Mouse (Mus musculus) MEL (cell line): ENCODE data around the gene Atf2. TPM values are rescaled to one million over a fixed set of nuclear protein-coding genes. Genes with fewer than 3 reads are reported as not detected.

Experiments
- DNase-seq: peaks from one replicate; pipeline ENCODE4 v3.0.0; 2011; ENCODE audit warnings: low read depth, low spot score
- H3K27ac ChIP-seq: 2 replicates; pipeline ENCODE4 v1.5.1; 2012; ENCODE audit warnings: low read depth, mild to moderate bottlenecking, control low read depth, low read length, moderate library complexity; ENCODE audit not compliant: control insufficient read depth
- H3K27me3 ChIP-seq, 2 experiments: fragments of 150-350 bp in 1 of 2; sonication (generic) in 1 of 2; 2 replicates each; pipeline ENCODE4 v1.6.1; 2012; ENCODE audit warnings: low read length in 2 of 2, mild to moderate bottlenecking in 2 of 2, improper control_type of control experiment in 1 of 2, moderate library complexity in 1 of 2; ENCODE audit not compliant: insufficient read depth in 2 of 2, control insufficient read depth in 1 of 2
- H3K36me3 ChIP-seq, 2 experiments: 2 replicates each; pipeline ENCODE4 v1.6.1; 2012 to 2014; ENCODE audit warnings: low read length in 2 of 2, improper control_type of control experiment in 1 of 2, inconsistent platforms in 1 of 2, mild to moderate bottlenecking in 1 of 2; ENCODE audit not compliant: insufficient read depth in 2 of 2, control insufficient read depth in 1 of 2
- H3K4me1 ChIP-seq, 2 experiments: fragments of 150-350 bp in 1 of 2; sonication (generic) in 1 of 2; 2 replicates each; pipeline ENCODE4 v1.6.1; 2012; ENCODE audit warnings: low read length in 2 of 2, improper control_type of control experiment in 1 of 2, mild to moderate bottlenecking in 1 of 2; ENCODE audit not compliant: insufficient read depth in 2 of 2, control insufficient read depth in 1 of 2
- H3K4me3 ChIP-seq, 2 experiments: fragments of 150-350 bp in 1 of 2; sonication (generic) in 1 of 2; 2 replicates each; pipeline ENCODE4 v1.5.1; 2012; ENCODE audit warnings: low read depth in 2 of 2, low read length in 2 of 2, mild to moderate bottlenecking in 2 of 2, moderate library complexity in 2 of 2, control low read depth in 1 of 2, improper control_type of control experiment in 1 of 2; ENCODE audit not compliant: control insufficient read depth in 1 of 2, insufficient read depth in 1 of 2
- H3K79me2 ChIP-seq: 2 replicates; pipeline ENCODE4 v1.6.1; 2012; ENCODE audit warnings: mild to moderate bottlenecking, low read length, moderate library complexity; ENCODE audit not compliant: control insufficient read depth, poor library complexity, insufficient read depth
- H3K9ac ChIP-seq: 2 replicates; pipeline ENCODE4 v1.6.1; 2012; ENCODE audit warnings: low read depth, mild to moderate bottlenecking, control low read depth, low read length, moderate library complexity; ENCODE audit not compliant: control insufficient read depth, poor library complexity, severe bottlenecking
- H3K9me3 ChIP-seq: fragments of 150-350 bp; sonication (generic); replicated peaks from 2 replicates; pipeline ENCODE4 v1.6.1; 2012; ENCODE audit warnings: mild to moderate bottlenecking, low read length, improper control_type of control experiment, moderate library complexity; ENCODE audit not compliant: insufficient read depth
- BHLHE40 ChIP-seq: IDR thresholded peaks from 2 replicates; pipeline ENCODE4 v1.6.1; 2012; ENCODE audit warnings: low read depth, mild to moderate bottlenecking, inconsistent platforms, low read length, improper control_type of control experiment, borderline replicate concordance
- CTCF ChIP-seq, 3 experiments: IDR thresholded peaks in 2 of 3; conservative IDR thresholded peaks in 1 of 3; 2 replicates each; pipeline ENCODE4 v1.5.1; 2011 to 2012; ENCODE audit warnings: low read length in 3 of 3, low read depth in 2 of 3, mild to moderate bottlenecking in 2 of 3, improper control_type of control experiment in 1 of 3, inconsistent platforms in 1 of 3, mixed read lengths in 1 of 3, moderate library complexity in 1 of 3; ENCODE audit not compliant: control insufficient read depth in 1 of 3, insufficient read depth in 1 of 3, poor library complexity in 1 of 3, severe bottlenecking in 1 of 3
- EP300 ChIP-seq, 2 experiments: IDR thresholded peaks; 2 replicates each; pipeline ENCODE4 v1.6.1; 2011; ENCODE audit warnings: improper control_type of control experiment in 2 of 2, low read length in 2 of 2, low read depth in 1 of 2, mild to moderate bottlenecking in 1 of 2
- GABPA ChIP-seq: IDR thresholded peaks from 2 replicates; pipeline ENCODE4 v1.6.1; 2012; ENCODE audit warnings: low read depth, mild to moderate bottlenecking, inconsistent platforms, low read length, improper control_type of control experiment, moderate library complexity
- HCFC1 ChIP-seq: IDR thresholded peaks from 2 replicates; pipeline ENCODE4 v1.6.1; 2012; ENCODE audit warnings: low read depth, mild to moderate bottlenecking, inconsistent platforms, low read length, improper control_type of control experiment, moderate library complexity
- JUND ChIP-seq: IDR thresholded peaks from 2 replicates; pipeline ENCODE4 v1.6.1; 2011; ENCODE audit warnings: low read depth, mild to moderate bottlenecking, improper control_type of control experiment, low read length
- MAFK ChIP-seq: IDR thresholded peaks from 2 replicates; pipeline ENCODE4 v1.6.1; 2011; ENCODE audit warnings: low read depth, mild to moderate bottlenecking, low read length, improper control_type of control experiment, borderline replicate concordance
- MAX ChIP-seq: IDR thresholded peaks from 2 replicates; pipeline ENCODE4 v1.6.1; 2011; ENCODE audit warnings: low read length, improper control_type of control experiment
- MEF2A ChIP-seq: IDR thresholded peaks from 2 replicates; pipeline ENCODE4 v1.6.1; 2014; ENCODE audit warnings: low read depth, mild to moderate bottlenecking, inconsistent platforms, low read length, improper control_type of control experiment; ENCODE audit not compliant: poor library complexity, insufficient replicate concordance, severe bottlenecking; ENCODE audit errors: extremely low read depth
- MXI1 ChIP-seq: IDR thresholded peaks from 2 replicates; pipeline ENCODE4 v1.6.1; 2011; ENCODE audit warnings: mild to moderate bottlenecking, low read depth, low read length, improper control_type of control experiment
- NELFE ChIP-seq: IDR thresholded peaks from 2 replicates; pipeline ENCODE4 v1.6.1; 2011; ENCODE audit warnings: low read depth, low read length, improper control_type of control experiment
- POLR2A ChIP-seq, 2 experiments: IDR thresholded peaks; 2 replicates each; pipeline ENCODE4 v1.6.1; 2011 to 2012; ENCODE audit warnings: low read length in 2 of 2, mild to moderate bottlenecking in 2 of 2, control low read depth in 1 of 2, improper control_type of control experiment in 1 of 2, low read depth in 1 of 2, moderate library complexity in 1 of 2; ENCODE audit not compliant: control insufficient read depth in 1 of 2, insufficient read depth in 1 of 2, poor library complexity in 1 of 2
- POLR2AphosphoS5 ChIP-seq: IDR thresholded peaks from 2 replicates; pipeline ENCODE4 v1.6.1; 2012; ENCODE audit warnings: low read depth, borderline replicate concordance, mild to moderate bottlenecking, inconsistent platforms, low read length, moderate library complexity, mixed read lengths
- RAD21 ChIP-seq: IDR thresholded peaks from 2 replicates; pipeline ENCODE4 v1.6.1; 2011; ENCODE audit warnings: mild to moderate bottlenecking, low read depth, low read length, improper control_type of control experiment
- RCOR1 ChIP-seq: IDR thresholded peaks from 2 replicates; pipeline ENCODE4 v1.6.1; 2012; ENCODE audit warnings: low read depth, mild to moderate bottlenecking, inconsistent platforms, low read length, improper control_type of control experiment
- TCF12 ChIP-seq: IDR thresholded peaks from 2 replicates; pipeline ENCODE4 v1.6.1; 2014; ENCODE audit warnings: low read depth, mild to moderate bottlenecking, inconsistent platforms, low read length, improper control_type of control experiment, moderate library complexity
- UBTF ChIP-seq: IDR thresholded peaks from 2 replicates; pipeline ENCODE4 v1.6.1; 2012; ENCODE audit warnings: low read depth, mild to moderate bottlenecking, inconsistent platforms, low read length, improper control_type of control experiment, moderate library complexity, borderline replicate concordance; ENCODE audit not compliant: insufficient read depth
- USF1 ChIP-seq: IDR thresholded peaks from 2 replicates; pipeline ENCODE4 v1.6.1; 2014; ENCODE audit warnings: low read depth, mild to moderate bottlenecking, inconsistent platforms, low read length, improper control_type of control experiment, moderate library complexity
- ZKSCAN1 ChIP-seq: IDR thresholded peaks from 2 replicates; pipeline ENCODE4 v1.6.1; 2012; ENCODE audit warnings: low read depth, mild to moderate bottlenecking, inconsistent platforms, low read length, improper control_type of control experiment, moderate library complexity
- ZMIZ1 ChIP-seq: IDR thresholded peaks from 2 replicates; pipeline ENCODE4 v1.6.1; 2012; ENCODE audit warnings: low read depth, mild to moderate bottlenecking, inconsistent platforms, low read length, improper control_type of control experiment, moderate library complexity
- ZNF384 ChIP-seq: IDR thresholded peaks from 2 replicates; pipeline ENCODE4 v1.6.1; 2012; ENCODE audit warnings: low read depth, mild to moderate bottlenecking, inconsistent platforms, low read length, improper control_type of control experiment
- polyA plus RNA-seq, 2 experiments: library from polyadenylated mRNA; stranded (reverse) in 1 of 2; unstranded in 1 of 2; fragments of >175 nt in 1 of 2; fragments of >200 nt in 1 of 2; gene quantifications; 2 replicates each; pipeline versions ENCODE4 v1.2.1 to v1.2.4; 2012; ENCODE audit warnings: low replicate concordance in 2 of 2, low read depth in 1 of 2; ENCODE audit not compliant: insufficient read length in 2 of 2, insufficient read depth in 1 of 2, missing spikeins in 1 of 2
- total RNA-seq: library from RNA; depleted of rRNA; stranded (reverse); fragments of 300-350 nt; gene quantifications from 2 replicates; pipeline ENCODE4 v1.2.3, GENCODE M21; 2012

Gene Atf2
- total and polyA plus RNA-seq, 3 experiments, result 16.8 to 82.3 (median 36.7) TPM

DNA sequence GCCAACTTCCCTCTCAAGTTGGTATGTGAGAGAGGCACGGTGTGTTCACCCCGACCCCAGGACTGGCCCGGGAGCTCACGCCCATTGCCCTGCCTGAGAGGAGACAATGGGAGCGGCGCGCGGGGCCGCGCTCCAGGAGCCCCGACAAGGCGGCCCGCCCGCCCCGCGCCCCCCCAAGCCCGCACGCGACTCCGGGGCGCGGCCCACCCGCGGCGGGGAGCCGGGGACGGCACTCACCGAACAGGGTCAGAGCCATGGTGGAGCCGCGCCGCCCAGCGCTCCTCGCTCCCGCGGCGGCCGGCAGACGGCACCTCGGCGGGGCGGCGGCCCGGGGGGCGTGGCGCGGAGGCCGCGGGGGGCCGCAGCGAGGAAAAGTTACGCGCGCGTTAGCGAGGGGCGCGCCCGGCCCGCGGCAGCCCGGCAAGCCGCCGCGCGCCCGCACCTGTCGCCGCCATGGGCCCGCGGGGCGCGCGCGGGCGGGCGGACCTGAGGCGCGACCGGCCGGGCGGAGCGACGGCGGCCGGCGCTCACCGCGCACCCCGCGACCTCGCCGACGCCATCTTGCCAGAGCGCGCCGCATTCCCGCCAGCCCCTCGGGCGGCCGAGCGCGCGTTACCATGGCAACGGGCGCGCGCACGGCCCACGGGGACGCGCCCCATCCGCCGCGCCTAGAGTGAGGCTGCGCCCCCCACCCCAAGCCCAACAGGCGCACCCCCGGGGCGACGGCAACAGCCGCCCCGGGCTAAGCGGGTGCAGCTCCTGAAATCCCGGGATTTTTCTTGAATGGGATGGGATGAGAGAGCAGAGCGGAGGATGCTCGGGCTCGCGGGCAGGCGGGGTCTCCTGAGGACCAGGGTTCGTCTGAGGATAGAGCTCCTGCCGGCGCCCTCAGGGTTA lies 117.4 kb downstream of the Atf2 start, which contains the start of gene Chn1:
Chn1 (minus strand) TSS at position 561 of the 897 bp plus-strand sequence.
- H3K9me3 ChIP-seq, result no peaks in the 10 kb centered on the region
- H3K4me3 ChIP-seq, result peak within 1 kb of the TSS; percentile 73 to 77
- H3K9ac ChIP-seq, result peak within 1 kb of the TSS; percentile 48
- H3K4me1 ChIP-seq, result peaks cover 8 to 14% of the 10 kb centered on the region in 2 experiments; a peak in 3 of 4 replicates
- no peaks in the 10 kb centered on the region; the same call in 1 of the 2 replicates for H3K79me2 ChIP-seq
- H3K27me3 ChIP-seq, result peaks cover 2 to 5% of the 10 kb centered on the region in 2 experiments; a peak in 1 of 4 replicates
- peak; percentile 69 for DNase-seq
- no peak within 1 kb of the TSS for H3K27ac ChIP-seq
- peaks cover 0 to 19% of the 10 kb centered on the region in 2 experiments; a peak in 2 of 4 replicates for H3K36me3 ChIP-seq
- TF ChIP-seq POLR2A (IDR thresholded peaks at IDR 0.05; ENCODE audit: control insufficient read depth in 1 of 2, insufficient read depth in 1 of 2, low read depth in 1 of 2, low read length in 2 of 2, poor library complexity in 1 of 2) (peak in 1 of 2 experiments; percentile 8; a peak in 1 of 4 replicates), TCF12 (0 out of 2 replicates have a peak, but pooled peaks have one; percentile 12), USF1 (no peak), NELFE (peak; percentile 30; the same call in 1 of the 2 replicates), HCFC1 (0 out of 2 replicates have a peak, but pooled peaks have one; percentile 6), MEF2A (no peak), RCOR1 (peak; percentile 6; the same call in 1 of the 2 replicates)

DNA sequence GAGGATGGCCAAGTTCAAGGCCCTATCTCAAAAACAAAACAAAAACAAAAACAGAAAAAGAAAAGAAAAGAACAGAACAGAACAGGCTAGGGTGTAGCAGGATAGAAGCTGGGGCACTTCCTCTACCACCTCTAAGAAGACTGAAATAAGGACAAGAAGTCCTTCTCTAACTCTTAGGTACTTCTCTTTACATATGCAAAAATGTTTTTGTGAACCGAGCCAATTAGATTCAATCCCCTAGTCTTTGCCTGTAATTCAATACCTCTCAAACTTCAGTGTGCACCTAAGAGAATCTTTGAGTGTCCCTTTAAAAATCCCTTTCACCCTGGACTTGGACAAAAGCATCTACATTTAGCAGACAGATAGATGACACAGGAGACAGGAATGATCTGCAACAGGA lies 119.5 kb downstream of the Atf2 start:
- H3K4me1 ChIP-seq, result peaks cover 4 to 7% of the 10 kb centered on the region in 2 experiments; a peak in 2 of 4 replicates
- no peak overlapping the region for H3K27ac ChIP-seq
- H3K9ac ChIP-seq, result no peak overlapping the region
- peak in 1 of 2 experiments; percentile 42; a peak in 1 of 4 replicates for TF ChIP-seq EP300 (IDR thresholded peaks at IDR 0.05; ENCODE audit: low read depth in 1 of 2, low read length in 2 of 2)
- no peak for TF ChIP-seq POLR2A (IDR thresholded peaks at IDR 0.05; ENCODE audit: control insufficient read depth in 1 of 2, insufficient read depth in 1 of 2, low read depth in 1 of 2, low read length in 2 of 2, poor library complexity in 1 of 2)
- H3K36me3 ChIP-seq, result peaks cover 0 to 13% of the 10 kb centered on the region in 2 experiments; a peak in 2 of 4 replicates
- DNase-seq, result peak; percentile 70
- no peaks in the 10 kb centered on the region for H3K9me3 ChIP-seq
- H3K4me3 ChIP-seq, result peak overlapping the region in 1 of 2 experiments; percentile 23; a peak in 1 of 4 replicates
- no peaks in the 10 kb centered on the region; the same call in 1 of the 2 replicates for H3K79me2 ChIP-seq
- peaks cover 2 to 5% of the 10 kb centered on the region in 2 experiments; a peak in 1 of 4 replicates for H3K27me3 ChIP-seq

DNA sequence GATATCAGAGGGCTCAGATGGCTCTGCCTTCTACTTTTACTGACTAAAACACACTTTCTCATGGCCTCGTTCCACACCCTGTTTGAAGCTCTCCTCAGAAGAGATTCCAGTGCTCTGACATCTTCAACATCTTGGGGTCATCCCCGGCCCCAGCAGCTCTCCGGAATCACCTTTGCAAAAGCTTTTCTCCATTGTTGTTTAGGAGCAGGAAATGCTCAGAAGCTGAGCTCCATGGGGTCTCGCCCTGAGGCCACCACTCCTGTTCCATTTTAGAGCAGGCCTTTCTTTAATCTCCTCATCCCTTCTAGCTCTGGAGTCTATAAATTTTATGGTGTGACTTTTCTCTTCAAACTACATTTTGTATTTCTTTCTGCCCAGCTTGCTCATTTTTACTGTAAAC lies 123.8 kb downstream of the Atf2 start:
- Histone ChIP-seq H3K9me3 (no peaks in the 10 kb centered on the region), H3K27me3 (no peaks in the 10 kb centered on the region)
- TF ChIP-seq MAX, result no peak
- no peak for TF ChIP-seq RAD21
- TF ChIP-seq UBTF, result no peak
- no peak for TF ChIP-seq NELFE
- no peak for TF ChIP-seq MAFK
- no peak for TF ChIP-seq JUND
- no peak for TF ChIP-seq ZMIZ1
- TF ChIP-seq ZNF384, result no peak
- TF ChIP-seq MXI1, result no peak
- TF ChIP-seq CTCF (IDR thresholded peaks at IDR 0.05 in 2 of 3, conservative IDR thresholded peaks at IDR 0.05 in 1 of 3; ENCODE audit: control insufficient read depth in 1 of 3, insufficient read depth in 1 of 3, low read depth in 2 of 3, low read length in 3 of 3, poor library complexity in 1 of 3, severe bottlenecking in 1 of 3), result no peak
- no peak for TF ChIP-seq ZKSCAN1
- no peak for TF ChIP-seq GABPA
- TF ChIP-seq MEF2A, result no peak
- no peak for TF ChIP-seq RCOR1
- no peak for TF ChIP-seq POLR2AphosphoS5
- TF ChIP-seq BHLHE40, result no peak
- no peak for TF ChIP-seq USF1

More for the DNA sequence above, 123.8 kb downstream of the Atf2 start:
- Histone ChIP-seq H3K9ac (no peak overlapping the region), H3K4me1 (peaks cover 2 to 4% of the 10 kb centered on the region in 2 experiments; a peak in 1 of 4 replicates), H3K27ac (no peak overlapping the region), H3K4me3 (no peak overlapping the region), H3K36me3 (peaks cover 0 to 6% of the 10 kb centered on the region in 2 experiments; a peak in 2 of 4 replicates), H3K79me2 (no peaks in the 10 kb centered on the region)
- DNase-seq, result no peak
